Mouse (Mus musculus) MEL (cell line): ENCODE data around the gene Kctd2. TPM values are rescaled to one million over a fixed set of nuclear protein-coding genes. Genes with fewer than 3 reads are reported as not detected.

Experiments
- DNase-seq: peaks from one replicate; pipeline ENCODE4 v3.0.0; 2011; ENCODE audit warnings: low read depth, low spot score
- H3K27ac ChIP-seq: 2 replicates; pipeline ENCODE4 v1.5.1; 2012; ENCODE audit warnings: low read depth, mild to moderate bottlenecking, control low read depth, low read length, moderate library complexity; ENCODE audit not compliant: control insufficient read depth
- H3K27me3 ChIP-seq, 2 experiments: fragments of 150-350 bp in 1 of 2; sonication (generic) in 1 of 2; 2 replicates each; pipeline ENCODE4 v1.6.1; 2012; ENCODE audit warnings: low read length in 2 of 2, mild to moderate bottlenecking in 2 of 2, improper control_type of control experiment in 1 of 2, moderate library complexity in 1 of 2; ENCODE audit not compliant: insufficient read depth in 2 of 2, control insufficient read depth in 1 of 2
- H3K36me3 ChIP-seq, 2 experiments: 2 replicates each; pipeline ENCODE4 v1.6.1; 2012 to 2014; ENCODE audit warnings: low read length in 2 of 2, improper control_type of control experiment in 1 of 2, inconsistent platforms in 1 of 2, mild to moderate bottlenecking in 1 of 2; ENCODE audit not compliant: insufficient read depth in 2 of 2, control insufficient read depth in 1 of 2
- H3K4me1 ChIP-seq, 2 experiments: fragments of 150-350 bp in 1 of 2; sonication (generic) in 1 of 2; 2 replicates each; pipeline ENCODE4 v1.6.1; 2012; ENCODE audit warnings: low read length in 2 of 2, improper control_type of control experiment in 1 of 2, mild to moderate bottlenecking in 1 of 2; ENCODE audit not compliant: insufficient read depth in 2 of 2, control insufficient read depth in 1 of 2
- H3K4me3 ChIP-seq, 2 experiments: fragments of 150-350 bp in 1 of 2; sonication (generic) in 1 of 2; 2 replicates each; pipeline ENCODE4 v1.5.1; 2012; ENCODE audit warnings: low read depth in 2 of 2, low read length in 2 of 2, mild to moderate bottlenecking in 2 of 2, moderate library complexity in 2 of 2, control low read depth in 1 of 2, improper control_type of control experiment in 1 of 2; ENCODE audit not compliant: control insufficient read depth in 1 of 2, insufficient read depth in 1 of 2
- H3K79me2 ChIP-seq: 2 replicates; pipeline ENCODE4 v1.6.1; 2012; ENCODE audit warnings: mild to moderate bottlenecking, low read length, moderate library complexity; ENCODE audit not compliant: control insufficient read depth, poor library complexity, insufficient read depth
- H3K9ac ChIP-seq: 2 replicates; pipeline ENCODE4 v1.6.1; 2012; ENCODE audit warnings: low read depth, mild to moderate bottlenecking, control low read depth, low read length, moderate library complexity; ENCODE audit not compliant: control insufficient read depth, poor library complexity, severe bottlenecking
- H3K9me3 ChIP-seq: fragments of 150-350 bp; sonication (generic); replicated peaks from 2 replicates; pipeline ENCODE4 v1.6.1; 2012; ENCODE audit warnings: mild to moderate bottlenecking, low read length, improper control_type of control experiment, moderate library complexity; ENCODE audit not compliant: insufficient read depth
- BHLHE40 ChIP-seq: IDR thresholded peaks from 2 replicates; pipeline ENCODE4 v1.6.1; 2012; ENCODE audit warnings: low read depth, mild to moderate bottlenecking, inconsistent platforms, low read length, improper control_type of control experiment, borderline replicate concordance
- CHD2 ChIP-seq: IDR thresholded peaks from 2 replicates; pipeline ENCODE4 v1.6.1; 2011; ENCODE audit warnings: low read length, improper control_type of control experiment
- CTCF ChIP-seq, 3 experiments: IDR thresholded peaks in 2 of 3; conservative IDR thresholded peaks in 1 of 3; 2 replicates each; pipeline ENCODE4 v1.5.1; 2011 to 2012; ENCODE audit warnings: low read length in 3 of 3, low read depth in 2 of 3, mild to moderate bottlenecking in 2 of 3, improper control_type of control experiment in 1 of 3, inconsistent platforms in 1 of 3, mixed read lengths in 1 of 3, moderate library complexity in 1 of 3; ENCODE audit not compliant: control insufficient read depth in 1 of 3, insufficient read depth in 1 of 3, poor library complexity in 1 of 3, severe bottlenecking in 1 of 3
- EP300 ChIP-seq, 2 experiments: IDR thresholded peaks; 2 replicates each; pipeline ENCODE4 v1.6.1; 2011; ENCODE audit warnings: improper control_type of control experiment in 2 of 2, low read length in 2 of 2, low read depth in 1 of 2, mild to moderate bottlenecking in 1 of 2
- ETS1 ChIP-seq: IDR thresholded peaks from 2 replicates; pipeline ENCODE4 v1.6.1; 2012; ENCODE audit warnings: low read depth, mild to moderate bottlenecking, inconsistent platforms, low read length, improper control_type of control experiment, moderate library complexity
- GATA1 ChIP-seq: IDR thresholded peaks from 2 replicates; pipeline ENCODE4 v1.6.1; 2011; ENCODE audit warnings: low read depth, low read length, improper control_type of control experiment
- HCFC1 ChIP-seq: IDR thresholded peaks from 2 replicates; pipeline ENCODE4 v1.6.1; 2012; ENCODE audit warnings: low read depth, mild to moderate bottlenecking, inconsistent platforms, low read length, improper control_type of control experiment, moderate library complexity
- JUND ChIP-seq: IDR thresholded peaks from 2 replicates; pipeline ENCODE4 v1.6.1; 2011; ENCODE audit warnings: low read depth, mild to moderate bottlenecking, improper control_type of control experiment, low read length
- KAT2A ChIP-seq: conservative IDR thresholded peaks from 2 replicates; pipeline ENCODE4 v1.6.1; 2012; ENCODE audit warnings: low read depth, low read length, improper control_type of control experiment, inconsistent platforms
- MAFK ChIP-seq: IDR thresholded peaks from 2 replicates; pipeline ENCODE4 v1.6.1; 2011; ENCODE audit warnings: low read depth, mild to moderate bottlenecking, low read length, improper control_type of control experiment, borderline replicate concordance
- MAZ ChIP-seq: IDR thresholded peaks from 2 replicates; pipeline ENCODE4 v1.6.1; 2012; ENCODE audit warnings: low read depth, mild to moderate bottlenecking, inconsistent platforms, low read length, improper control_type of control experiment
- MYB ChIP-seq: IDR thresholded peaks from 2 replicates; pipeline ENCODE4 v1.6.1; 2011; ENCODE audit warnings: mild to moderate bottlenecking, low read depth, low read length, improper control_type of control experiment
- NRF1 ChIP-seq: IDR thresholded peaks from 2 replicates; pipeline ENCODE4 v1.6.1; 2014; ENCODE audit warnings: low read depth, mild to moderate bottlenecking, inconsistent platforms, low read length, improper control_type of control experiment, moderate library complexity; ENCODE audit not compliant: poor library complexity, insufficient read depth, severe bottlenecking
- POLR2AphosphoS2 ChIP-seq: IDR thresholded peaks from 2 replicates; pipeline ENCODE4 v1.6.1; 2011; ENCODE audit warnings: low read length, improper control_type of control experiment
- POLR2AphosphoS5 ChIP-seq: IDR thresholded peaks from 2 replicates; pipeline ENCODE4 v1.6.1; 2012; ENCODE audit warnings: low read depth, borderline replicate concordance, mild to moderate bottlenecking, inconsistent platforms, low read length, moderate library complexity, mixed read lengths
- SIN3A ChIP-seq: IDR thresholded peaks from 2 replicates; pipeline ENCODE4 v1.6.1; 2012; ENCODE audit warnings: low read length, improper control_type of control experiment, inconsistent platforms
- TBP ChIP-seq: IDR thresholded peaks from 2 replicates; pipeline ENCODE4 v1.8.0; 2011; ENCODE audit warnings: low read depth, low read length, improper control_type of control experiment
- USF1 ChIP-seq: IDR thresholded peaks from 2 replicates; pipeline ENCODE4 v1.6.1; 2014; ENCODE audit warnings: low read depth, mild to moderate bottlenecking, inconsistent platforms, low read length, improper control_type of control experiment, moderate library complexity
- USF2 ChIP-seq, 2 experiments: IDR thresholded peaks; 2 replicates each; pipeline ENCODE4 v1.6.1; 2011 to 2012; ENCODE audit warnings: improper control_type of control experiment in 2 of 2, low read length in 2 of 2, borderline replicate concordance in 1 of 2, inconsistent platforms in 1 of 2, low read depth in 1 of 2, mild to moderate bottlenecking in 1 of 2; ENCODE audit not compliant: insufficient read depth in 1 of 2
- ZC3H11A ChIP-seq: IDR thresholded peaks from 2 replicates; pipeline ENCODE4 v1.6.1; 2012; ENCODE audit warnings: low read depth, mild to moderate bottlenecking, inconsistent platforms, low read length, improper control_type of control experiment
- ZKSCAN1 ChIP-seq: IDR thresholded peaks from 2 replicates; pipeline ENCODE4 v1.6.1; 2012; ENCODE audit warnings: low read depth, mild to moderate bottlenecking, inconsistent platforms, low read length, improper control_type of control experiment, moderate library complexity
- ZMIZ1 ChIP-seq: IDR thresholded peaks from 2 replicates; pipeline ENCODE4 v1.6.1; 2012; ENCODE audit warnings: low read depth, mild to moderate bottlenecking, inconsistent platforms, low read length, improper control_type of control experiment, moderate library complexity
- ZNF384 ChIP-seq: IDR thresholded peaks from 2 replicates; pipeline ENCODE4 v1.6.1; 2012; ENCODE audit warnings: low read depth, mild to moderate bottlenecking, inconsistent platforms, low read length, improper control_type of control experiment
- polyA plus RNA-seq, 2 experiments: library from polyadenylated mRNA; stranded (reverse) in 1 of 2; unstranded in 1 of 2; fragments of >175 nt in 1 of 2; fragments of >200 nt in 1 of 2; gene quantifications; 2 replicates each; pipeline versions ENCODE4 v1.2.1 to v1.2.4; 2012; ENCODE audit warnings: low replicate concordance in 2 of 2, low read depth in 1 of 2; ENCODE audit not compliant: insufficient read length in 2 of 2, insufficient read depth in 1 of 2, missing spikeins in 1 of 2
- total RNA-seq: library from RNA; depleted of rRNA; stranded (reverse); fragments of 300-350 nt; gene quantifications from 2 replicates; pipeline ENCODE4 v1.2.3, GENCODE M21; 2012

The Kctd2 gene
- total and polyA plus RNA-seq, 3 experiments: 13.2 to 20.6 TPM; not detected in 1

GRCm38 (mm10) chr11:115461846-115462242, 41.9 kb downstream of the Kctd2 start:
- no peak overlapping the region for H3K9ac ChIP-seq
- DNase-seq: no peak

GRCm38 (mm10) chr11:115462243-115462891, 42.4 kb downstream of the Kctd2 start, which contains the start of gene Slc16a5:
TSS of gene Slc16a5 (plus strand) at chr11:115462474.
- Histone ChIP-seq H3K4me1 (peaks cover 0 to 4% of the 10 kb centered on the region in 2 experiments; a peak in 2 of 4 replicates), H3K9me3 (no peaks in the 10 kb centered on the region), H3K9ac (no peak within 1 kb of the TSS), H3K4me3 (no peak within 1 kb of the TSS), H3K27me3 (peaks cover 0 to 9% of the 10 kb centered on the region in 2 experiments; a peak in 2 of 4 replicates), H3K36me3 (peaks cover 0 to 2% of the 10 kb centered on the region in 2 experiments; a peak in 1 of 4 replicates), H3K79me2 (no peaks in the 10 kb centered on the region), H3K27ac (no peak within 1 kb of the TSS)
- DNase-seq: no peak
- TF ChIP-seq JUND (no peak), POLR2AphosphoS5 (no peak), USF2 (IDR thresholded peaks at IDR 0.05; ENCODE audit: borderline replicate concordance in 1 of 2, insufficient read depth in 1 of 2, low read depth in 1 of 2, low read length in 2 of 2) (no peak), EP300 (IDR thresholded peaks at IDR 0.05; ENCODE audit: low read depth in 1 of 2, low read length in 2 of 2) (no peak), ETS1 (no peak), USF1 (no peak), HCFC1 (no peak), BHLHE40 (no peak), MYB (no peak), KAT2A (no peak), ZKSCAN1 (no peak), ZNF384 (no peak), MAZ (no peak), POLR2AphosphoS2 (no peak), TBP (no peak), MAFK (no peak), GATA1 (no peak), CTCF (IDR thresholded peaks at IDR 0.05 in 2 of 3, conservative IDR thresholded peaks at IDR 0.05 in 1 of 3; ENCODE audit: control insufficient read depth in 1 of 3, insufficient read depth in 1 of 3, low read depth in 2 of 3, low read length in 3 of 3, poor library complexity in 1 of 3, severe bottlenecking in 1 of 3) (no peak)

More at GRCm38 (mm10) chr11:115461846-115462242, 41.9 kb downstream of the Kctd2 start:
- no peaks in the 10 kb centered on the region for H3K79me2 ChIP-seq
- peaks cover 0 to 8% of the 10 kb centered on the region in 2 experiments; a peak in 2 of 4 replicates for H3K4me1 ChIP-seq
- no peak overlapping the region for H3K4me3 ChIP-seq
- H3K36me3 ChIP-seq: peaks cover 0 to 3% of the 10 kb centered on the region in 2 experiments; a peak in 1 of 4 replicates
- TF ChIP-seq BHLHE40 (no peak), MYB (no peak), JUND (no peak), EP300 (IDR thresholded peaks at IDR 0.05; ENCODE audit: low read depth in 1 of 2, low read length in 2 of 2) (no peak), POLR2AphosphoS2 (no peak), GATA1 (no peak), ZC3H11A (no peak), CHD2 (no peak), NRF1 (no peak), SIN3A (no peak), ZMIZ1 (no peak), KAT2A (no peak)
- no peaks in the 10 kb centered on the region for H3K9me3 ChIP-seq
- H3K27ac ChIP-seq: no peak overlapping the region
- H3K27me3 ChIP-seq: peaks cover 0 to 9% of the 10 kb centered on the region in 2 experiments; a peak in 2 of 4 replicates
